Mouse (Mus musculus) gastrocnemius, postnatal 4 days (tissue): ENCODE measurements around the gene Cyp3a59. TPM values are rescaled to one million over a fixed set of nuclear protein-coding genes. Genes with fewer than 3 reads are reported as not detected.
"Not testable (repeated sequence)": the region's sequence is repeated elsewhere in the genome, so short reads cannot be mapped to it uniquely, and the experiment has no call there.

Source experiments
- DNase-seq, 2 experiments: peaks; one replicate each; pipeline ENCODE4 v3.0.0; 2021 to 2022; ENCODE audit warnings: low spot score in 2 of 2, mixed read lengths in 2 of 2
- long read RNA-seq, 2 experiments: library from polyadenylated mRNA; stranded (forward); transcript quantifications; one replicate each; pipeline ENCODE4 v2.0.0; 2021
- total RNA-seq, 2 experiments: library from RNA; stranded (reverse); gene quantifications; 2 replicates each; pipeline ENCODE4 v1.2.3; 2021

The Cyp3a59 gene
- not detected for total RNA-seq
- long read RNA-seq, experiment 1 = 0 reads
- long read RNA-seq, experiment 2 = 0 reads

- not testable (repeated sequence) for DNase-seq
Measured at GRCm38 (mm10) chr5:146078945-146079344, at the start of gene Cyp3a59. Gene Cyp3a59, plus strand, starts transcription at chr5:146079257.

GRCm38 (mm10) chr5:146070099-146070498, 9.0 kb upstream of the Cyp3a59 start:
- DNase-seq = no peak

- DNase-seq = no peak
Measured at GRCm38 (mm10) chr5:146147903-146148302, 68.8 kb downstream of the Cyp3a59 start.

GRCm38 (mm10) chr5:146150454-146150853, 71.4 kb downstream of the Cyp3a59 start:
- DNase-seq = no peak

GRCm38 (mm10) chr5:146158326-146158725, 79.3 kb downstream of the Cyp3a59 start:
- DNase-seq = not testable (repeated sequence)

- DNase-seq = not testable (repeated sequence)
Measured at GRCm38 (mm10) chr5:146160439-146160838, 81.4 kb downstream of the Cyp3a59 start, which contains the start of gene Gm5565. Gene Gm5565, minus strand, starts transcription at chr5:146160539.

Other genes with a start within 250 kb of the Cyp3a59 start
- gene Cyp3a11, start 199.3 kb upstream of the Cyp3a59 start, total RNA-seq = 1 to 10 TPM in 1 of 2 experiments, not detected in 1; 1.1 TPM
- under 1 TPM in 1 of 2 experiments, not detected in 1; 0.52 TPM for gene Cyp3a25, start 69.6 kb upstream of the Cyp3a59 start, total RNA-seq
- gene Gm5565, start 81.3 kb downstream of the Cyp3a59 start, total RNA-seq = not detected
- gene Gm6309, start 91.5 kb downstream of the Cyp3a59 start, total RNA-seq = not detected
- gene 1700001J03Rik, start 106.0 kb downstream of the Cyp3a59 start, total RNA-seq = 1 to 10 TPM in 1 of 2 experiments, under 1 TPM in 1; 0.60 to 1.3 TPM
- 10 to 100 TPM; 36.8 to 46.9 TPM for gene Rnf6, start 142.3 kb downstream of the Cyp3a59 start, total RNA-seq
- gene Cdk8, start 152.0 kb downstream of the Cyp3a59 start, total RNA-seq = 10 to 100 TPM; 39.0 to 48.2 TPM